Mouse (Mus musculus): ENCODE measurements around the gene Rpl24. TPM values are rescaled to one million over a fixed set of nuclear protein-coding genes. Genes with fewer than 3 reads are reported as not detected.
"Not testable (repeated sequence)": the region's sequence is repeated elsewhere in the genome, so short reads cannot be mapped to it uniquely, and the experiment has no call there.

Rpl24 gene
- polyA plus RNA-seq, 1 experiment: not detected

DNA sequence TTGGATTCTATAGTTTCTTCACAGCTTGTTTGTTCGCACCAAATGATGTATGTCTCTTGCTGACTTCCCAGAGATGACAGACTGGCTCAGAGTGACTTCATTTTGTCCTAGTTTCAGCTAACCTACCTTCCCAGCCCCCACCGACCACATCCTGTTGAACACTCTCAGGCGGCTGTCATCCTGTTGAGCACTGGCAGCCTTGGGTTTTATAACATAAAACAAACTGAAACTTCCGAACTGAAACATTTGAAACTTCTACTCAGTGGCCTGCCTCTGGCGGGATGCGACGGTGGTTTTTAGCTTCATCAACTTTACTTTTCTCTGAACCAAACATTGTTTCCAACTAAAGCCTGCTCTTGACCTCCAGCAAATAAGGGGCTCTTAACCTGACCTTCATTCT is 17.1 kb upstream of the Rpl24 start:
- H3K27ac ChIP-seq (ENCODE audit: insufficient read depth, low read depth, low read length): no peak overlapping the region
- no peaks in the 10 kb centered on the region for H3K4me1 ChIP-seq (ENCODE audit: control insufficient read depth, insufficient read depth, low read length)
- 66% methylated on average over 7 of the region's 7 CpGs for WGBS
- H3K4me3 ChIP-seq (ENCODE audit: insufficient read depth, low read depth, low read length): no peak overlapping the region
- TF ChIP-seq CTCF (IDR thresholded peaks at IDR 0.05; ENCODE audit: insufficient read depth, low read depth, low read length) (no peak), POLR2A (IDR thresholded peaks at IDR 0.05; ENCODE audit: insufficient read depth, low read depth, low read length) (no peak)

DNA sequence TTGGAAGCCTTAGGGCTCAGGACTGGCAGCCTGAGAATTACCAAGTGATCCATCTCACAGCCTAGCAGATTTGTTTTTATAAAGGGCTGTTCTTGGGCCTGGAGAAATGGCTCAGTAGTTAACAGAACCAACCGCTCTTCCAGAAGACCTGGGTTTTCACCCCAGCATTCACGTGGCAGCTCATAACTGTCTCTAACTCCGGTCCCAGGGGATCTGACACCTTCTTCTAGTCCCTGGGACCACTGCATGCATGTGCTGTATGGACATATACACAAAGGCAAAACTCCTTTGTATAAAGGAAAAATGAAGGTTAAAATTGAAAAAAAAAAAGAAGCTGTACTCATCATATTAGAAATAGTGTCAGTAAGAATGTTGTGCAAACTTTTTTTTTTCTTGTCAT is 15.6 kb upstream of the Rpl24 start:
- TF ChIP-seq POLR2A (IDR thresholded peaks at IDR 0.05; ENCODE audit: insufficient read depth, low read depth, low read length): no peak
- TF ChIP-seq CTCF (IDR thresholded peaks at IDR 0.05; ENCODE audit: insufficient read depth, low read depth, low read length): no peak
- H3K27ac ChIP-seq (ENCODE audit: insufficient read depth, low read depth, low read length): no peak overlapping the region
- no peak overlapping the region for H3K4me3 ChIP-seq (ENCODE audit: insufficient read depth, low read depth, low read length)
- 74% methylated on average over 3 of the region's 3 CpGs for WGBS
- H3K4me1 ChIP-seq (ENCODE audit: control insufficient read depth, insufficient read depth, low read length): no peaks in the 10 kb centered on the region

DNA sequence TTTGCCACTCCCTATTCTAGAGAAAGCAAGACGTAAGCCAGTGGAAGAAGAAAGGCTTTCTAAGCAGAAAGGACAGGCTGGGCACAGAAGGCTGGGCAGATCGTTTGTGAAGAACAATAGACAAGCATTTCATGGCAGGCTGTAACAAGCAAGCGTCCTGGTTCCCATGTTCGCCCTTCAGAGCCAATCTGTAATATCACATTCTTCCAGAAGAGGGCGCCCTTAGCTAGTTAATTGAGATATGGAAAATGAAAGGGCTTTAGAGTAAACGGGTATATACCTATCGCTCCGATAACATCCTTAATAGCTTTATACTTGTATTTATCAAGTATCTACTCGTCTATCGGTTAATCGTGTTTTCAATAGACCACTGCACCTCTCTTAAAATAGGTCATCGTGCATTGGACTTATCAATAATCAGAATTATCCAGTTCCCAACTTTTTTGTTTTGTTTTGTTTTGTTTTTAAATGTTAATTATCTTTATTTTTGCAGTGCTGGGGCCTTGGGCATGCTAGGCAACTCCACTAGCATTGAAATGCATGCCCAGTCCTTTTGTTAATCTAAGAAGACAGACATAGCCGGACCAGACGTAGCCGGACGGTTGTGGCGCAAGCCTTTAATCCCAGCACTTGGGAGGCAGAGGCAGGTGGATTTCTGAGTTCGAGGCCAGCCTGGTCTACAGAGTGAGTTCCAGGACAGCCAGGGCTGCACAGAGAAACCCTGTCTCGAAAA is 15.0 kb upstream of the Rpl24 start:
- Histone ChIP-seq H3K4me1 (ENCODE audit: control insufficient read depth, insufficient read depth, low read length) (no peaks in the 10 kb centered on the region), H3K4me3 (ENCODE audit: insufficient read depth, low read depth, low read length) (no peak overlapping the region), H3K27ac (ENCODE audit: insufficient read depth, low read depth, low read length) (no peak overlapping the region)
- no peak for TF ChIP-seq POLR2A (IDR thresholded peaks at IDR 0.05; ENCODE audit: insufficient read depth, low read depth, low read length)
- TF ChIP-seq CTCF (IDR thresholded peaks at IDR 0.05; ENCODE audit: insufficient read depth, low read depth, low read length): no peak
- whole genome bisulfite sequencing: 33% methylated on average over 19 of the region's 19 CpGs

GRCm38 (mm10) chr16:55951679-55952327 is 14.3 kb upstream of the Rpl24 start:
- 79% methylated on average over 7 of the region's 7 CpGs for WGBS
- Histone ChIP-seq H3K4me1 (ENCODE audit: control insufficient read depth, insufficient read depth, low read length) (no peaks in the 10 kb centered on the region), H3K4me3 (ENCODE audit: insufficient read depth, low read depth, low read length) (no peak overlapping the region), H3K27ac (ENCODE audit: insufficient read depth, low read depth, low read length) (no peak overlapping the region)
- TF ChIP-seq POLR2A (IDR thresholded peaks at IDR 0.05; ENCODE audit: insufficient read depth, low read depth, low read length) (no peak), CTCF (IDR thresholded peaks at IDR 0.05; ENCODE audit: insufficient read depth, low read depth, low read length) (no peak)

DNA sequence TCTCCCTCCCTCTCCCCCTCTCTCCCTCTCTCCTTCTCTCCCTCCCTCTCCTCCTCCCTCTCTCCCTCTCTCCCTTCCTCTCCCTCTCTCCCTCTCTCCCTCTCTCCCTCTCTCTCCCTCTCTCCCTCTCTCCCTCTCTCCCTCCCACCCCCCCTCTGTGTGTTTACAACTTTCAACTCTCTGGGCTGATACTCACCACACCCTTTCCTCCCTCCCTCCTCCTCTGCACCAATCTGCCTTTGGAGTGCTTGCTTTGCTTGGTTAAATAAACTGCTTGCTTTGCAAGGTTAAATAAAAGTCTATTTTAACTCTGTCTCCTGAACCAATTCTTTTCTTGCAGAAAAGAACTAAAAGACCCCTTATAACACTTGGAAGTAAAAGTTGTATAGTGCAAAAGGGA is 13.3 kb upstream of the Rpl24 start:
- Histone ChIP-seq H3K27ac (ENCODE audit: insufficient read depth, low read depth, low read length) (no peak overlapping the region), H3K4me3 (ENCODE audit: insufficient read depth, low read depth, low read length) (no peak overlapping the region), H3K4me1 (ENCODE audit: control insufficient read depth, insufficient read depth, low read length) (no peaks in the 10 kb centered on the region)
- TF ChIP-seq POLR2A (IDR thresholded peaks at IDR 0.05; ENCODE audit: insufficient read depth, low read depth, low read length) (no peak), CTCF (IDR thresholded peaks at IDR 0.05; ENCODE audit: insufficient read depth, low read depth, low read length) (no peak)

- H3K4me3 ChIP-seq (ENCODE audit: insufficient read depth, low read depth, low read length); H3K27ac ChIP-seq (ENCODE audit: insufficient read depth, low read depth, low read length); H3K4me1 ChIP-seq (ENCODE audit: control insufficient read depth, insufficient read depth, low read length): not testable (repeated sequence)
- WGBS: 92% methylated on average over 9 of the region's 9 CpGs
Observed at GRCm38 (mm10) chr16:55954196-55954595, 11.9 kb upstream of the Rpl24 start.

GRCm38 (mm10) chr16:55963068-55963467 is 3.0 kb upstream of the Rpl24 start:
- not testable (repeated sequence) for H3K27ac ChIP-seq (ENCODE audit: insufficient read depth, low read depth, low read length); H3K4me1 ChIP-seq (ENCODE audit: control insufficient read depth, insufficient read depth, low read length); H3K4me3 ChIP-seq (ENCODE audit: insufficient read depth, low read depth, low read length)
- 91% methylated on average over 6 of the region's 11 CpGs for WGBS

DNA sequence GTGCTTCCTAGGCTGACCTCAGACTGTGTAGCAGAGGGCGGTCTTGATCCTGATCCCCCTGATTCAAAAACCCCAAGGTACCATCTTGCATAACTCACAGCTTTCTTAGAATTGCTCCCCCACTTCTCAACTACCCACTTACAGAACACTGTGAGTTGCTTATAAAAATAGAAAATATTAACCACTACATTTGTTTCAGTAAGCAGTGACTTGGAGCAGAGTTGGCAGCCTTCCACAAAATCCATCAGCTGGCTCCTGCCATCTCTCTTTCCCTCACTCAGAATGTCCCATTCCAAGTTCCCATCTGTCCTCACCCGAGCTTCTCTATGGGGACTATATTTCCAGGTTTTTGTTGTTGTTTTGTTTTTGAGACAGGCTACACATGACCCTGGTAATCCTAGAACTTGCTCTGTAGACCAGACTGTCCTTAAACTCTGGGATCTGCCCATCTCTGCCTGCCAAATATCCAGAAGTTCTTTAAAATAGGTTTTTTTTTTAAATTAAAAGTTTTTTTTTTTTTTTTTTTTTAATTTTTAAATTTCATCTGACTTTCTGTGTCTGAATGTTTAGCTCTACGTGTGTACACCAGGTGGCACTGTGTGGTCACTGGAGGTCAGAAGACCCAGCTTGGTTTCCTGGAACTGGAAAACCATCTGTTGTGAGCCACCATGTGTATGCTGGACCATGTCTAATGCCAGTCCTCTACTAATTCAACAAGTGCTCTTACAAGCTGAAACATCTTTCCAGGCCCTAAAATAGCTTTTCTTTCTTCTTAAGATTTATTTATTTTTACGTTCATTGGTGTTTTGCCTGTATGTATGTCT is 1.7 kb upstream of the Rpl24 start:
- Histone ChIP-seq H3K27ac (ENCODE audit: insufficient read depth, low read depth, low read length) (no peak overlapping the region), H3K4me3 (ENCODE audit: insufficient read depth, low read depth, low read length) (no peak overlapping the region), H3K4me1 (ENCODE audit: control insufficient read depth, insufficient read depth, low read length) (peaks cover 6% of the 10 kb centered on the region)
- WGBS: 56% methylated on average over 4 of the region's 4 CpGs
- TF ChIP-seq POLR2A (IDR thresholded peaks at IDR 0.05; ENCODE audit: insufficient read depth, low read depth, low read length): no peak
- no peak for TF ChIP-seq CTCF (IDR thresholded peaks at IDR 0.05; ENCODE audit: insufficient read depth, low read depth, low read length)

- Histone ChIP-seq H3K27ac (ENCODE audit: insufficient read depth, low read depth, low read length) (no peak overlapping the region), H3K4me3 (ENCODE audit: insufficient read depth, low read depth, low read length) (no peak overlapping the region), H3K4me1 (ENCODE audit: control insufficient read depth, insufficient read depth, low read length) (peaks cover 6% of the 10 kb centered on the region)
- 0% methylated on average over 1 of the region's 1 CpGs for WGBS
- TF ChIP-seq CTCF (IDR thresholded peaks at IDR 0.05; ENCODE audit: insufficient read depth, low read depth, low read length) (no peak), POLR2A (IDR thresholded peaks at IDR 0.05; ENCODE audit: insufficient read depth, low read depth, low read length) (no peak)
Observed at GRCm38 (mm10) chr16:55967221-55967620, 1.1 kb downstream of the Rpl24 start.
